Mouse (Mus musculus) mouse trophoblast stem cell (cell line): Measurements from ENCODE around the gene Nfatc4.

Experiments
- in situ Hi-C, 2 experiments: fragments of 300-500 bp; cut with MseI, MboI; formaldehyde crosslinking; loops; 2 replicates in 1 of 2; 3 replicates in 1 of 2; pipeline ENCODE4 v1.15.1; 2025

The Nfatc4 gene

DNA sequence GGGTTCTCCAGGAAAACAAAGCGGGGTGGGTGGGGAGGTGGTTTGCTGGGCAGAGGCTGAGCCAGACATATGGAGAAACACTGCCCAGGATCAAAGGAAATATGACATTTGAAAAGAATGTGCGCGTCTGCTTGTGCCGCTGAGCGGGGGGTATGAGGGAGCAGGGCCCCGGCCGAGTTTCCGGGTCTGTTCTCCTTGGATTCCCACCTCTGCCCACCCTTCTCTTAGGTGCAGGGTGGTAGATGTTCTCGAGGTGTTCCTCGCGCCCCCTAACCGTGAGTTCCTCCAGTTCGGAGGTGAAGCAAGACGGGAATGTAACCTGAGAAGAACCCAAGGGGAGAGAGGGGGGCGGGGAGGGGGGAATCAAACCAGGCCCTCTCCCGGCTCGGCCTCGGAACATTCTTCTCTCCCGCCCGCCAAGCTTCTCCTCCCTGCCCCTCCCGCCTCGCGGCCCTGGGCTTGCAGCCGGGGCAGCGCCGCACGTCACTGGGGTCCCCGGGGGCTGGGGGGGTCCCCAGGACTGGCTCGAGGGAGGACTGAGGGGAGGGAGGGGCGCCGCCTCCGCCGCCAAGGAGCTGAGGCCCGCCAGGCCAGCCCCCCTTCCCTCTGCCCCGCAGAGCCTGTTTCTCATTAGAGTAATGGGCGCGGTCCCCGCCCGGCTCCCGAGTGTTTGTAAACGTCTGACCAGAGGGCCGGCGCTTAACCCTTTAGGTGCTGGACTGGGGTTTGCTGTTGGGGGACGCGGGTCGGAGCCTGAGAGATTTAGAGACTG, at the start of gene Nfatc4:
Gene Nfatc4, plus strand, starts transcription at position 154 of the 772 bp plus-strand sequence.
- in situ Hi-C loops, result no loop called here

- in situ Hi-C loops, result loop anchor here in 1 of 2 experiments (10.0 kb wide), 1 partner anchor 58 kb away; no protein-coding TSS in a partner anchor
Measured at GRCm38 (mm10) chr14:55776711-55777110, 46.2 kb upstream of the Nfatc4 start.

GRCm38 (mm10) chr14:55777176-55777575, 45.8 kb upstream of the Nfatc4 start:
- in situ Hi-C loops, result loop anchor here in 1 of 2 experiments (10.0 kb wide), 1 partner anchor 58 kb away; no protein-coding TSS in a partner anchor

DNA sequence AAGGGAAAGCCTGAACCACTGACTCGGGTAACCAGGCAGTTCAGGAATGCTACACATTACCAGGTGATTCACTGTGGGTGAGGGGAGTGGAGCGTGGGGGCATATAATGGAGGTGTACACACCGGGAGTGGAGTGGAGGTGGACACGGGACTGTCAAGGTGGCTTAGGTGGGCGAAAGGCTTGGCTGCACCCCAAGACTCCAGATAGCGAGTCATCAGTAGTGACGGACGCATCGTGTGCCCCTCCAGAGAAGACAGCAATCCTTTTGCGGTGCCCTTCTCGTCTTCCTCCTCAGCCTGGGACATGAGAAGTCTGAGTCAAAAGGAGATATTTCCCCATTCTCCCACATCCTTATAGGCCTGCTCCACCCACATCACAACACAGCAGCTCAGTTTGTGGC, 45.1 kb upstream of the Nfatc4 start:
- in situ Hi-C loops, result loop anchor here in 1 of 2 experiments (10.0 kb wide), 1 partner anchor 57 kb away; no protein-coding TSS in a partner anchor

GRCm38 (mm10) chr14:55778686-55779085, 44.3 kb upstream of the Nfatc4 start:
- in situ Hi-C loops, result loop anchor here in 1 of 2 experiments (10.0 kb wide), 1 partner anchor 56 kb away; no protein-coding TSS in a partner anchor

DNA sequence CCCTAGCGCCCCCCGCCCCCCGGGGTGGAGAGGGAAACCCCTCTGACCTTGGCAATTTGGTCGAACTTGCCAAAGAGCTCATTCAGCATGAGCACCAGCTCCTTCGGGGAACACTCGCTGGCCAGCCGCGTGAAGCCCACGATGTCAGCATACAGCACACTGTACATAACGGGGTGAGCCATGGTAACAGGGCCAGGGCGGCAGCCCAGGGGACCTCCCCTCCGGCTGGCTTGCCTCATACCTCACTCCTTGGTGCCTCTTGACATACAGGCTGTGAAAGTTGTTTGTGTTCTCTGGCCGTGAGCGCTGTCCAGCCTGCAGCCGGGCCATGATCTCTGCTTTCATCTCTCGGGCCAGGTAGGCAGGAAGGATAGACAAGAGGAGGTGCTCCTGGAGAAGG, 43.3 kb upstream of the Nfatc4 start:
- in situ Hi-C loops, result loop anchor here in 1 of 2 experiments (10.0 kb wide), 1 partner anchor 55 kb away; no protein-coding TSS in a partner anchor

GRCm38 (mm10) chr14:55780736-55781135, 42.2 kb upstream of the Nfatc4 start:
- in situ Hi-C loops, result no loop called here

DNA sequence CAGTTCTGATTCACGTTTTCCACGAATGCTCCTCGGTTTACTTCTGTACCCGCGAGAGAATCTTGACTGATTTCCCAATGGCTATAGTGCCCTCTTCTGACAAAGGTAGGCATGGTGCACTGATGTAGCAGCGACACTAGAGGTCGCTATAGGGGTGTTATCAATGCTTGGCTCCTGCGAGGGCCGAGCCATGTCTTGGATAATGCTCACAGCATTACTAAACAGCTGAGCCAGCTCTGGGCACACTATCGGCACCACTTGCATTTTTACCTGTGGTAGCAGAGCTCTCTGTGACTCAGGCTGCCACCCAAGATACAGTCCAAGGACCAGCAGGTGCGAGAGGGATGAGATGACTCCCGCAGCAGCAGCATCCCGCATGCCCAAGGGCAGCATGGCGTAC, 41.6 kb upstream of the Nfatc4 start:
- in situ Hi-C loops, result no loop called here

DNA sequence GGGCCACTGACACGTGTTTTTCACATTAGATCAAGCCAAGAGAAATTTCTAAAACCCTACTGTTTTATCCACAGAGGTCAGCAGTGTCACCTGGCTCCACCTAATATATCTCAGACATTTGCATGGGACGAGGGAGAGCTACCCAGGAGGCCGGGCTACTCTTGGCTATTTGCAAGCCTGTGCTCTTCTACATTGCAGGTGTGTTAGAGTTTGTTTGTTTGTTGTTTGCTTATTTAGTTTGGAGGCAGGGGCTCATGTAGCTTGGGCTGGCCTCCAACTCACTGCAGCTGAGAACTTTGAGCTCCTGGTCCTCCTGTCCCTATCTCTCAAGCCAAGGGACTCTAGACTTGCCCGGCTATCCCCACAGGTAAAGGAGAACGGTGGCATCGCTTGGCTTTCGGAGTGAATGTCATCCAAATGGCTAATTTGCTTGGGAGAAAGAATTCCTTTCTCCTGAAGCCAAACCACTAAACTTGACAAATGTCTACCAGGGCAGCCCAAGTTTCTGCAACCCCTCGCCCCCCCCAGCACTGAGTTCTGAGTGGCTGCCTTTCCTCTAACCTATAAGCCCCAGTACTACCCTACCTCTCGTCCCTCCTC, 40.5 kb upstream of the Nfatc4 start:
- in situ Hi-C loops, result no loop called here

DNA sequence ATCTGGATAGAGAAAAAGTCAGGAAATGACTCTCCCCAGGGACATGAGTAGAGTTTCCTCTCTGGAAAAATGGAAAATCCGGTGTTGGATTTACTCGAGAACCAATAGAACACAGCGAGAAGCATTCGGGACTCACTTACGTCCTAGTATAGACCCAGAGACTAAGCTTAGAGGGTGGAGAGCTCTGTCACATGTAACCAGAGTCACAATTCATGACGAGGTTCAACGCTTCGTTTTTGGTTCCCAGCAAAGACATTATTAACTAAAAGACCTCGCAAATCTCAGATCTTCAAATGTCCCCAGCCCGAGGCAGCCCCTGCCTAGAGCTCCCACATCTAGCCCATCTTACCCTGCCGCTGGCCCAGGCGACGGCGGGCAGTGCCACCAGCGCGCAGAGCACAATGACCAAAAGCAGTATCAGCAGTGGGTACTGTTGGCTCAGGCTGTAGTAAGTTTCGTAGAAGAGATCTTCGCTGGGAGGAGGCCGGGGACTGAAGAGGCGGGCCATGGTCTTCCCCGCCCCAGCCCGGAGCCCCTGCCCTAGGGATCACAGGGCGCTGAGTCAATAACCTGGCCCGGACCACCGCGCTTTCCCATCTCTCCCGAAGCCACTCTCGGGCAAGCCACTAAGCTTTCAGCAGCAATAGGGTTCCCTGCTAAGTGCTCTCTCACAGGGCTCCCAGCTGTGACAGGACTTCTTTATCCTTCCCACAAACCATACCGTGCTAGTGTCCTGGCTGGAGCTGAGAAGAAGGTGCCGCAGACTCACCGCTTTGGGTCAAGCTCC, 39.6 kb upstream of the Nfatc4 start:
- in situ Hi-C loops, result no loop called here

DNA sequence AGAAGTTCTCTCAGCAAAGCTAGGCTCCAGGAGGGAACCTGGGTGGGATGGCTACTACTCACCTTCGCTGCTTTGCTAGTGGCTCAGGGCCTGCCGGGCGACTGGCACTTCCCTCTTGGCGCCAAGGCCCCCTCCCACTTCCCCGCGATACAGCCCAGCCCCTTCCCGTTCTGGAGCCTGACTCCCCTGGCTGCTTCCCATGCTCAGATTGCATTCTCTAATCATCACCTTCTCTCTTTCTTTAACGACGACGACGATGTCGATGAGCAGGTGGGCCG, 39.0 kb upstream of the Nfatc4 start, which contains the start of gene Adcy4:
Gene Adcy4, minus strand, starts transcription at position 138 of the 278 bp plus-strand sequence.
- in situ Hi-C loops, result no loop called here

- in situ Hi-C loops, result loop anchor here in 1 of 2 experiments (5.0 kb wide), 1 partner anchor 47 kb away; no protein-coding TSS in a partner anchor
Measured at GRCm38 (mm10) chr14:55785195-55785594, 37.7 kb upstream of the Nfatc4 start.

GRCm38 (mm10) chr14:55787731-55788130, 35.2 kb upstream of the Nfatc4 start:
- in situ Hi-C loops, result loop anchor here in 1 of 2 experiments (5.0 kb wide), 1 partner anchor 45 kb away; no protein-coding TSS in a partner anchor

- in situ Hi-C loops, result loop anchor here in 1 of 2 experiments (5.0 kb wide), 1 partner anchor 44 kb away; no protein-coding TSS in a partner anchor
Measured at GRCm38 (mm10) chr14:55788256-55789050, 34.5 kb upstream of the Nfatc4 start, which contains the start of gene Ripk3. Gene Ripk3, minus strand, starts transcription at chr14:55788865.

- in situ Hi-C loops, result no loop called here
Measured at GRCm38 (mm10) chr14:55793461-55793860, 29.5 kb upstream of the Nfatc4 start.

- in situ Hi-C loops, result no loop called here
Measured at GRCm38 (mm10) chr14:55793946-55794345, 29.0 kb upstream of the Nfatc4 start.

DNA sequence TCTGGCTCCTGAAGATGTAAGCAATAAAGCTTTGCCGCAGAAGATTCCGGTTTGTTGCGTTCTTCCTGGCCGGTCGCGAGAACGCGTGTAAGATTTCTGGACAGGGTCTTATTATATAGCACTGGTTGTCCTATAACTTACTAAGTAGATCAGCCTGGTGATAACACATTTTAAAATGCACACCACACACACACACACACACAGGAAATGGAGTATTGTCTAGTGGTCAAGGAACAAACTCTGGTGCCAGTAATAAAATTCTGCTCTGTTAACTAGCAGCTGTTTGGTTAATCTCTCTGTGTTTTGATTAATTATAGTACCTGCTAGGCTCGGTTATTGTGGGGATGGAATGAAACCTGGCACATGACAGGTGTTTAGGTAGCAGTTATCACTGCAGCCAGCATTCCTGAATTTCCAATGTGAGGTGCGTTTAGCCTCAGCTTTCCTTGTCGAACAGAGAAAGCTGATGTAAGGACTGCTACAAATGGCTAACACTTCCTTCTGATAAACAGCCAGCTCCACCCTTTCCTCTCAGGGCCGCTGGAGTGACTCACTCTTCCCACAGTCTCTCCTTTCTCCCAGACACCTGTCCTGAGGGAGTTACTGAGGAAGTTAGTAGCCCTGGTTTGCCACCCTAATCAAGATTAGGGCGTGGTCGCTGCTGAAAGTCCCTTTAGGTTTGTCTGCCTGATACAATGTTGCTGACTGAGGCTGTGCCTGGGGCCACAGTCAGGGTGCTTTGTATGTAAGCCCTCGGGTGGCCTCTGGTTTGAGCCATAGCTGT, 27.4 kb upstream of the Nfatc4 start:
- in situ Hi-C loops, result no loop called here

- in situ Hi-C loops, result no loop called here
Measured at GRCm38 (mm10) chr14:55814885-55815284, 8.1 kb upstream of the Nfatc4 start.

DNA sequence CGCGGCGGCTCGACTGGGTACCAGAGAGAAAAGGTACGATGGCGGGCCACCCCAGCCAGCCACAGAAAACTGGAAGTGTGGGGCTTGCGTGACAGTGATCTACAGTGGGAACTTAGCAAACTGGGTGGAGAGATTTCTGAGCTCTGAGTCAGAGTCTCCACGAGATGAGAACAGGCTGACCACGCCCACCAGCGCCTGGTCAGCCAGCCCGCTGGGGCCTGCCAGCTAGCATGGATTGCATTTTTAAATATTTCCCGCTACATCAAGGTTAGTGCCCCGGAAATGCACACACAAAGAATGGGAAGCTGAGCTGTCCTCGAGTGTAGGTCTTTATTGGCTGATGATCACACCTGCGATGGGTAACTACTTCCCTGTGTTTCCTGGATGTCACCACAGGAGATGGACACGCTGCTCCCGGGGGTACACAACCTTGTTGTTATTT, 7.6 kb upstream of the Nfatc4 start:
- in situ Hi-C loops, result no loop called here

GRCm38 (mm10) chr14:55819845-55820405, 3.0 kb upstream of the Nfatc4 start:
- in situ Hi-C loops, result no loop called here
